Mouse (Mus musculus) ES-CJ7 (cell line): ENCODE measurements at regions not wholly inside any gene's neighbourhood (a gene's known extent, or its start where the extent isn't known, plus 50 kb on each side); places are given as distances from the start of the nearest gene placed in this dataset.
A peak's percentile ranks its signal among the peaks of the same experiment; 100 is the strongest.

ENCODE experiments used
- DNase-seq: peaks from one replicate; pipeline ENCODE4 v3.0.0; 2011; ENCODE audit warnings: low read depth, low spot score

GRCm38 (mm10) chr10:18907276-18907960, 62.6 kb downstream of the Perp start:
- peak; percentile 76 for DNase-seq

- peak; percentile 38 for DNase-seq
Observed at GRCm38 (mm10) chr10:18909307-18909706, 64.5 kb downstream of the Perp start.

DNA sequence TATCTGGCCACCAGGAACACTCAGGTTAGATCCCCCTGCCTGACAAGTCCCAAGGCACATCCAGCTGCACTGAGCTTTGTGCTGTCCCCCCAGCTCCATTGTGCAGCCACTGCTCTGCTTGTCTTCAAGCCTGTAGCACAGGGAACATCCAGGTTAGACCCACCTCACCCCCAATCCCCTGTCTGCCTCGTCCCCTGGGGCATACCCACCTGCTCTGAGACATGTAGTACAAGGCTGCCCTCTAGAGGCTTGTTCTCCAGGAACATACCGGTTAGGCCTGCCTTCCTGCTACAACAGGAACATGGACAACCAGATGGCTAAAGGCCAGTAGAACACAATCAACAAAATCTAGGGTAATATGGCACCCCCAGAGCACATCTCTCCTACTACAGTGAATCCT, 66.1 kb downstream of the Perp start:
- DNase-seq = peak; percentile 76

DNA sequence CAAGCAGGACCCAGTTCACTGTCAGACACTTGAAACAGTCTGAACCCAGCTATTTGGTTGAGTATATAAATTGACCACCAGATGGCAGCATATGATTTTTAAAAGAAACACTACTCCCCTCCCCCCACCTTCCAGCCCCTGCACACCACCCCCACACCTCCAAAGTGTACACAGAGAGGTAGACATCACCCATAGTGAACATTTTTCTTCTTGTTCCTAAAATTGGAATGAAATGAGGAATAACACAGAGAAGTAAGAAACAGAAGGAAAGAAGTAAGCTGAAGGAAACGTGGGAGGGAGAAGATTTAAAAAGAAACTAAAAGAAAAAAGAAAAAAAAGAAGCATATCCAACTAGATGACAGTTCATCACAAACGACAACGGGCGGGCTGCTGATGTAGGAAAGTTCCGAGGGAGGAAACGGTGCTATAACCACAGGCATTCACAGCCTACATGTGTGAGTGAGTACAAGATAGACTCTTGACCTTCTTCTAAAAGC, 72.3 kb downstream of the Perp start:
- peak; percentile 56 for DNase-seq

DNA sequence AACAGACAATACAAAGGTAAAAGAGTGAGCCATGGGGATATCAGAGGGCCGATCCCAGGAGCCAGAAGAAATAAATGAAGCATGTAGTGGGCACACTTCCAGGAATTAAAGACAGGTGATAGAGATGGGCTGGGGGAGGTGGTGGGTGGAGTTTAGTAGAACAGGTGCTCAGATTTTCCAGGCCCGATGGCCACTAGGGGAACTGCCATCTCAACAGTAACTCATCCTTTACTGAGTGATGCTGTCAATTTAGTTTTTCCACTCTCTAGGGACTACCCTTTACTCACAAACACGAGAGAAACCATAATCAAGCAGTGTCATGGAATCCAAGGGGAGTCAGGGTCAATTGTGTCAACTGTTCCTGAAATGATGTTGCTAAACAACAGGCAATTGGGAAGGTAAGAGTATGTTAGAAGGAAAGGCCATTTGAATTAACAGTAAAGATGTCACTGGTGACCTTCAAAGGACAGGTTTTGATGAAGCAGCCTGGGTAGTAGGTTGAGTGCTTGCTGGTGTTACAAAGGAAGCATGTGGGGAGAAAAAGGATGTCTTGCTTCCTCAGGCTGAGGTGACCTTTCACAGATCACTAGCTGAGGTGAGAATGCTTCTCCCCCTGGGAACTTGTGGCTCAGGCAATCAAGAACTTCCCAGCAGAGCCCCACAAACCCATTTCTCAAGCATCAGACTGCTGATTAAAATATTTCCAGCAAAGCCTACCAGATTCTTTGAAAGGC, 78.4 kb downstream of the Perp start:
- no peak for DNase-seq

DNA sequence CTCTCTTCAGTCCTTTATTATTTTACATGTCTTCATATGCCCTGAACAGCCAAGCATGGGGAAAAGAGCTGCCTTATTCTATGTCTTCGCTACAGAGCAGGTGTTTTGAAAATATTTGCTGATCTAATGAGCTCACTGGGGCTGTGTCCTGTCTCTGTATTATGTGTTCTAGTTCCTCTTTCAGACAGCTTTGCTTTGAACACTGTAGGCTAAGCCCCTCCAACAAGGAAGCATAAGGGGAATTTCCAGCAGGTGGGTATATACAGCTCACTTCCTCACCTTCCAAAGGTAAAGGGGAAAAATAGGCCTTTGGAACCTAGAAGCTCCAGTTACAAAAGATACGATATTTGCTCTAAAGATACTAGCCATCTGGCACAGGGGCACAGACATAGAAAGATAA, 83.0 kb downstream of the Perp start:
- DNase-seq = no peak

GRCm38 (mm10) chr10:18931344-18931743, 84.1 kb downstream of the Tnfaip3 start:
- no peak for DNase-seq

DNA sequence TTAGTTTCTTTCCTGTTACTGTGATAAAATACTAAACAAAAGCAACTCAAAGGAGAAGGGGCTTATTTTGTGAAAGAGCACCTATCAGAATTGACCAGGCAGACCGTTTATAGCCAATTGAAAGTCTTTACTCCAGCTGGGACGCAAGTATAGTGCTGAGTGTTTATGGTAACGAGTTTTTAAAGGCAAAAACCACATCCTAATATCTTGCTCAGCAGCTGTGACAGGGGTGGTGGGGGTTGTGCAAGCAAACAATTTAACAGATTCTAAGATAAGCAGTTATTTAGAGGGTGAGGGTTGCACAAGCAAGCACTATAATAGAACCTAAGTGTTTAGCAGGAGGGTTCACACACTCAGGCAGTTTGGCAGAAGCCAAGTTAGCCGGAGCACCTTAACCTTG, 74.0 kb downstream of the Tnfaip3 start:
- no peak for DNase-seq

DNA sequence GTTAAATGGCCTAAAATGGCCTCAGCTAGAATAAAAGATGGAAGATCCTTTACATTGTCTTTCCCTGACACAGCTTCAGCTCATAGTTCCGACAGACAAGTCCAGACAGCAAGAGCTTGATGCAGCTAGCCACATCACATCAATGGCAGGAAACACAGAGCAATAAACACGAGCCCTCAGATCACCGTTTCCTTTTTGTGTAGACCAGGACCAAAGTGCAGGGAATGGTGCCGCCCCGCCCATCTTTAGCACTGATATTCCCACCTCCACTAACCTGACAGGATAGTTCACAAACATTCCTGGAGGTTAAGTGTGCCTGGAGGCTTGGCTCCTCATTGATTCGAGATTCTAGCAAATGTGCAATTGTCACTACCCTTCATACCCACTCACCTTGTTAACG, 73.5 kb downstream of the Tnfaip3 start:
- no peak for DNase-seq

DNA sequence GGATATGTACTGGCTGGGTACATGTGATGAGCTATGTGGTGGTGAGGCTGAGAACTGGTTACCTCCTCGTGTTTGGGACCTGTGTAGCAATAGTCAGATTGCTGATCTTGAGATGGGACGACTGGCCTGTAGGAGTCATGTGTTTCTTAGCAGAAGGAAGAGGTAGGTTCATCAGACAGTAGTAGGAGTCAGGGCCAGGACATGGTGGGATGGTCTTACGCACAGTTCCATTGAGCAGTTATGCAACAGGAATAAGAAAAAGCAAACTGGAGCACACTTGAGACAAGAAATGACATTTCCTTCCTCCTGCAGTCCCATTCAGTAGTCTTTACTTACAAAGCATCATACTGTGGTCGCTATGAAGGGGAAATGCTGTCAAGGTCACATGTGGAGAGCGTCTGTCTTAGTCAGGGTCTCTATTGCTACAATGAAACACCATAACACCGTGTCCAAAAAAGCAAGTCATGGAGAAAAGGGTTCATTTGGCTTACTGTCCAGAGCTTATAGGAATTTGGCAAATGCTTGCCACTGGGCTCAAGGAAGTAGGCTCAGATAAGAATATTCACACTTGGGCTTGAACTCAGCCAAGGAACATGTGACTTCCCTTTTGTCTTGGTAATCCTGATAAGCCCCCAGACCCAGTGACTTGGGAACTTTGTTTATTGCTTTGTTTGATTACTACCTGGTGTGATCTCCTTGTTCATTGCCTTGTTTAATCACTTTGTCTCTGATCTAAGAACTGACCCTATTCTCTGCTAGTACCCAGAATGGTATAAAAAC, 72.0 kb downstream of the Tnfaip3 start:
- DNase-seq = no peak

DNA sequence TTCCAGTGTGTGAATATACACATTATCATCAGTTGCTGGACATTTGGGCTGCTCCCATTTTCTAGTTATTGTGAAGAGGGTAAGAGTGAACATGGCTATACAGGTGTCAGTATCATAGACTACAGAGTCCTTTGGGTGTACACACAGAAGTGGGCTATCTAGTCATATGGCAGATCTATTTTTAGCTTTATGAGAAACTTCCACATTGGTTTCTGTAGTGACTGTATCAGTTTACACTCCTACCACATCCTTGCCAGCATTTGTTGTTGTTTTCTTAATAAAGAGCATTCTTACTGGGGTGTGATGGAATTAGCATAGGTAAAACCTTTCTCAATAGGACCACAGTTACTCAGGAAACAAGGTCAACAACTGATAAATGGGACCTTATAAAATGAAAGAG, 68.7 kb downstream of the Tnfaip3 start:
- no peak for DNase-seq
